Mouse (Mus musculus) bone marrow macrophage, adult 2 months (primary cell): ENCODE measurements at regions not wholly inside any gene's neighbourhood (a gene's known extent, or its start where the extent isn't known, plus 50 kb on each side); places are given as distances from the start of the nearest gene placed in this dataset.

ENCODE experiments used
- CTCF ChIP-seq: IDR thresholded peaks from 2 replicates; pipeline ENCODE4 v1.5.1; 2012; ENCODE audit warnings: low read depth, mild to moderate bottlenecking, low read length, moderate library complexity
- POLR2A ChIP-seq: IDR thresholded peaks from 2 replicates; pipeline ENCODE4 v1.6.1; 2012; ENCODE audit warnings: mild to moderate bottlenecking, low read depth, low read length, borderline replicate concordance

DNA sequence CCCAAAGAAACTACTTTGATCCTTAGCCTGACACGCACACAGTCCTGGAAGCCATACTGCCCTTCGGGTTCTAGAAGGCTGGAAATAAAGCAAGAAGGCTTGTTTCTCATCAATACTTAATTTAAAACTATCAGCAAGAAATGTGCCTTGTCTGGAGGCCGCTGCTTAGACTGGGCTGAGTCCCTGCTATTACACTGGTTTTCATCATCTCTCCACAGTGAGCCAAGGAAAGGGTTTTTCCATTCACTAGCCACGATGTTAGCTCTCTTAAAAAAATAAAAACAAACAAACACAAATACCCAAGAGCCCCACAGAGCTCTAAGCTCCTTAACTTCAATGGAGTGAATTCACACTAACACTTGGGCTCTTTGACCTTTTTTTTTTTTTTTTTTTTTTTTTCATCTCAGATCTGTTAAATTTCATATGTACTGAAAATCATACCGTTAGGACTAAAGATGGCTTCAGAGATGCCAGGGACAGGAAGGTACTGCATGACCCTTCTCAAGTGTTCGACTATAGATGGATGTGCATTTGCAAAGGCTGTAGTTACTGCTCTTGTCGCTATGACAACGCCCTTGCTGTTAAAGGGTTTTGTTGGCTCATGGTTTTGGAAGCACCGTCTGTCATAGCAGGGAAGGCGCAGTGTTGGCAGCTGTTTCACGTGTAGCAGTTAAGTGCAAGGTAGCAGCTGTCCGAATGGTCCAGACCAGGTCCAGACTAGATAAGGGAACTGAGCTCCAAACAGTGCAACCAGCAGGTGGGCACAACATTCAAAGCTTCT is 98.1 kb upstream of the Klf14 start:
- no peak for TF ChIP-seq CTCF
- TF ChIP-seq POLR2A = no peak
